Comparison of ENCODE assay signal across 29 mouse cellular contexts in the genomic region with DNA sequence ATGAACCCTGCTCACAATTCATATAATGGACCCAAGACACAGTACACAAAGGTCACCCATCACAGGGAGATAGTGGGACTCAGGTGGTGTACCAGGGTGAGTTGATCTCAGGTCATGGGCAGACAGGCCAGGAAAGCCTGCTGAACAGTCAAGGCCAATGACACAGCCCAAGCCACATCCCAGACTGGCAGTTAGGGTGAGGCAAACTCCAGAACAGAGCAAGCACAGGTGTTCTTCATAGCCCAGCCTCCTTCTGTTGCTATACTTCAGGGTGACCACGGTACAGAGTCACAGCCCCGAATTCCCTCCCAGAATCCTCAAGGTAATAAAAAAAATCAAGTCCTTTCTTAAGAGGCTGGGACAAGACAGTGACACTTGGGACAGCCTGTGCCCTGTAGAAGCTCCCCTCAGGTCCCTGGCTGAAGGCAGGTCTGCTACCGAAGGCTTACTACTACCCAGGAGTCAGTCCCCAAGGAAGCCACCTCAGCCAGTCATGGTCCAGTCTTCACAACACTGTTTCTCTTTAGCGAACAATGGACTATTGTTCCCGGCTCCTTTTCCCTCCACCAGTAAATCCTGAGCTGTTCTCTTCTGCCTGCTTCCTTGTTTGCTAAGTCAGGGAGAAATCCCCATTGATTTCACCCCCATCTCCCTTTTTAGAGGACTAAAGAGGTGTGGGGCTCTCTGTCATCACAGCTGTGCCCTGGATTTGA. TPM values are rescaled to one million over a fixed set of nuclear protein-coding genes. Genes with fewer than 3 reads are reported as not detected.
DNase-seq lines count a peak whose midpoint lies in the region; ATAC-seq and TF ChIP-seq lines count a peak whose summit lies in the region.
"Had no signal": no experiment of that assay in that cellular context is flagged by ENCODE, and none has a peak within 500 bp of the region (broad histone marks: within the 10 kb centered on the region; RNA-seq: fewer than 3 reads in every experiment).

No protein-coding gene starts in this region.

- TF ChIP-seq CTCF in lung, embryonic 14.5 days (IDR thresholded peaks at IDR 0.05; ENCODE audit: low read depth) = no peak
- TF ChIP-seq CTCF in stomach, postnatal 0 days (IDR thresholded peaks at IDR 0.05; ENCODE audit: low read depth) = no peak
- no peak for TF ChIP-seq CTCF in cerebellum, adult 2 months (IDR thresholded peaks at IDR 0.05; ENCODE audit: borderline replicate concordance, insufficient read depth, low read depth, low read length)

- peaks cover 8% of the 10 kb centered on the region; the same call in 1 of the 2 replicates for H3K36me3 ChIP-seq in lung, embryonic 14.5 days (ENCODE audit: insufficient read depth)
- H3K36me3 ChIP-seq in intestine, embryonic 14.5 days (ENCODE audit: control insufficient read depth, insufficient read depth, low read length) = no peaks in the 10 kb centered on the region
- no peaks in the 10 kb centered on the region for H3K36me3 ChIP-seq in intestine, embryonic 16.5 days (ENCODE audit: control insufficient read depth, insufficient read depth, low read length)
- peaks cover 2% of the 10 kb centered on the region; the same call in 1 of the 2 replicates for H3K36me3 ChIP-seq in stomach, postnatal 0 days (ENCODE audit: control insufficient read depth, insufficient read depth, low read length)
- H3K36me3 ChIP-seq: forebrain, embryonic 12.5 days; G1E; heart, embryonic 10.5 days; heart, embryonic 13.5 days had no signal

- H3K4me2 ChIP-seq in lung, embryonic 14.5 days = no peak overlapping the region
- H3K4me2 ChIP-seq in intestine, embryonic 14.5 days (ENCODE audit: low read length) = no peak overlapping the region
- H3K4me2 ChIP-seq in intestine, embryonic 16.5 days (ENCODE audit: low read depth, low read length) = no peak overlapping the region
- H3K4me2 ChIP-seq in stomach, postnatal 0 days (replicated peaks; ENCODE audit: low read depth) = no peak overlapping the region
- H3K4me2 ChIP-seq: embryonic facial prominence, embryonic 13.5 days; forebrain, embryonic 12.5 days; heart, embryonic 13.5 days; hindbrain, embryonic 14.5 days had no signal

- H3K9ac ChIP-seq in lung, embryonic 14.5 days = no peak overlapping the region
- H3K9ac ChIP-seq in intestine, embryonic 14.5 days (ENCODE audit: low read length) = no peak overlapping the region
- no peak overlapping the region for H3K9ac ChIP-seq in intestine, embryonic 16.5 days (ENCODE audit: low read depth, low read length)
- H3K9ac ChIP-seq in stomach, postnatal 0 days (ENCODE audit: low read length) = no peak overlapping the region
- H3K9ac ChIP-seq: embryonic facial prominence, embryonic 13.5 days; forebrain, embryonic 12.5 days; heart, embryonic 13.5 days; hindbrain, embryonic 14.5 days had no signal

- peak overlapping the region; percentile 21; the same call in 1 of the 2 replicates for H3K27ac ChIP-seq in lung, embryonic 14.5 days (ENCODE audit: low read depth)
- H3K27ac ChIP-seq in intestine, embryonic 14.5 days (ENCODE audit: low read depth) = 0 out of 2 replicates have a peak overlapping the region, but pooled peaks have one; percentile 16
- 0 out of 2 replicates have a peak overlapping the region, but pooled peaks have one; percentile 33 for H3K27ac ChIP-seq in intestine, embryonic 16.5 days (ENCODE audit: low read length)
- 0 out of 2 replicates have a peak overlapping the region, but pooled peaks have one; percentile 13 for H3K27ac ChIP-seq in stomach, postnatal 0 days (replicated peaks)
- no peak overlapping the region for H3K27ac ChIP-seq in cerebellum, adult 2 months (ENCODE audit: insufficient read depth, low read length)
- H3K27ac ChIP-seq: embryonic facial prominence, embryonic 13.5 days; forebrain, embryonic 12.5 days; heart, adult 2 months; heart, embryonic 10.5 days; heart, embryonic 13.5 days; hindbrain, embryonic 14.5 days; hindbrain, postnatal 0 days had no signal

- ATAC-seq in lung, embryonic 14.5 days (ENCODE audit: insufficient read depth) = 0 out of 2 replicates have a peak, but pooled peaks have one; percentile 29
- ATAC-seq in intestine, embryonic 14.5 days (replicated peaks; ENCODE audit: low FRiP score, low TSS enrichment, low read depth) = peak; percentile 43; the same call in 1 of the 2 replicates
- peak; percentile 68 for ATAC-seq in intestine, embryonic 16.5 days
- peak; percentile 20; the same call in 1 of the 2 replicates for ATAC-seq in stomach, postnatal 0 days (ENCODE audit: low FRiP score, low TSS enrichment)
- ATAC-seq: forebrain, embryonic 16.5 days; hindbrain, postnatal 0 days; Patski had no signal

- H3K27me3 ChIP-seq in lung, embryonic 14.5 days (ENCODE audit: insufficient read depth, low read length) = no peaks in the 10 kb centered on the region
- no peaks in the 10 kb centered on the region for H3K27me3 ChIP-seq in intestine, embryonic 14.5 days (replicated peaks; ENCODE audit: control insufficient read depth, insufficient read depth, low read length)
- no peaks in the 10 kb centered on the region for H3K27me3 ChIP-seq in intestine, embryonic 16.5 days (replicated peaks; ENCODE audit: control insufficient read depth, insufficient read depth, low read length)
- H3K27me3 ChIP-seq in stomach, postnatal 0 days (ENCODE audit: control insufficient read depth, insufficient read depth, low read length) = no peaks in the 10 kb centered on the region
- H3K27me3 ChIP-seq in cerebellum, adult 2 months (ENCODE audit: control insufficient read depth, insufficient read depth, low read length) = no peaks in the 10 kb centered on the region
- H3K27me3 ChIP-seq: embryonic facial prominence, embryonic 13.5 days; forebrain, embryonic 12.5 days had no signal

- TF ChIP-seq EP300 in stomach, postnatal 0 days (optimal IDR thresholded peaks at IDR 0.05) = no peak

- 55% methylated on average over 5 of the region's 5 CpGs for WGBS in lung, embryonic 14.5 days
- 66% methylated on average over 5 of the region's 5 CpGs for WGBS in intestine, embryonic 14.5 days
- 47% methylated on average over 5 of the region's 5 CpGs for WGBS in intestine, embryonic 16.5 days
- WGBS in stomach, postnatal 0 days = 66% methylated on average over 5 of the region's 5 CpGs
- WGBS in cerebellum, adult 2 months = 61% methylated on average over 5 of the region's 5 CpGs

- DNase-seq in lung, embryonic 14.5 days = no peak
- no peak for DNase-seq in lung, postnatal 36 days
- DNase-seq in intestine, embryonic 14.5 days (ENCODE audit: low spot score) = no peak
- DNase-seq in stomach, postnatal 0 days (ENCODE audit: low spot score) = no peak
- DNase-seq in ovary, postnatal 10 days (ENCODE audit: low spot score) = no peak
- DNase-seq in cerebellum, adult 2 months = no peak
- DNase-seq: adrenal gland, adult 2 months; adrenal gland, postnatal 14 days; B cell, adult 2 months; cerebellum, adult 11 months; cerebellum, adult 8-10 months; cerebellum, postnatal 10 days; gastrocnemius, postnatal 10 days; gastrocnemius, postnatal 36 days; heart, adult 2 months; heart, postnatal 14 days; heart, postnatal 4 days had no signal

- H3K9me3 ChIP-seq in lung, embryonic 14.5 days (ENCODE audit: low read depth, low read length) = no peaks in the 10 kb centered on the region
- H3K9me3 ChIP-seq in intestine, embryonic 14.5 days (ENCODE audit: control insufficient read depth, low read length) = no peaks in the 10 kb centered on the region
- no peaks in the 10 kb centered on the region for H3K9me3 ChIP-seq in intestine, embryonic 16.5 days (ENCODE audit: control insufficient read depth, low read length)
- H3K9me3 ChIP-seq in stomach, postnatal 0 days (ENCODE audit: control insufficient read depth, low read length) = no peaks in the 10 kb centered on the region
- H3K9me3 ChIP-seq: embryonic facial prominence, embryonic 13.5 days; forebrain, embryonic 12.5 days; G1E; heart, embryonic 10.5 days; heart, embryonic 13.5 days had no signal

- no peak for TF ChIP-seq POLR2A in cerebellum, adult 2 months (IDR thresholded peaks at IDR 0.05; ENCODE audit: borderline replicate concordance, insufficient read depth, low read length)

- H3K4me3 ChIP-seq in lung, embryonic 14.5 days (ENCODE audit: low read depth, low read length) = no peak overlapping the region
- no peak overlapping the region for H3K4me3 ChIP-seq in intestine, embryonic 14.5 days (ENCODE audit: low read depth, low read length)
- H3K4me3 ChIP-seq in intestine, embryonic 16.5 days (ENCODE audit: low read length) = no peak overlapping the region
- H3K4me3 ChIP-seq in stomach, postnatal 0 days (ENCODE audit: low read depth, low read length) = no peak overlapping the region
- H3K4me3 ChIP-seq in cerebellum, adult 2 months (replicated peaks; ENCODE audit: insufficient read depth, low read depth, low read length) = no peak overlapping the region
- H3K4me3 ChIP-seq: embryonic facial prominence, embryonic 13.5 days; erythroblast, embryonic 14.5 days; forebrain, embryonic 12.5 days; heart, adult 2 months; heart, embryonic 10.5 days; heart, embryonic 13.5 days had no signal

- H3K4me1 ChIP-seq in lung, embryonic 14.5 days (ENCODE audit: insufficient read depth) = no peaks in the 10 kb centered on the region; the same call in 1 of the 2 replicates
- H3K4me1 ChIP-seq in intestine, embryonic 14.5 days (replicated peaks; ENCODE audit: control insufficient read depth, insufficient read depth, low read length) = no peaks in the 10 kb centered on the region
- H3K4me1 ChIP-seq in intestine, embryonic 16.5 days (ENCODE audit: control insufficient read depth, insufficient read depth, low read length) = no peaks in the 10 kb centered on the region; the same call in 1 of the 2 replicates
- H3K4me1 ChIP-seq in stomach, postnatal 0 days (replicated peaks; ENCODE audit: control insufficient read depth, insufficient read depth) = no peaks in the 10 kb centered on the region
- peaks cover 11% of the 10 kb centered on the region for H3K4me1 ChIP-seq in cerebellum, adult 2 months (ENCODE audit: control insufficient read depth, insufficient read depth, low read length)
- H3K4me1 ChIP-seq: embryonic facial prominence, embryonic 13.5 days had no signal

RNA-seq across cellular contexts. Expression of gene Gpx2, which starts 2.8 kb away (rescaled TPM):
- 25.8 and 30.8 TPM in 2 replicates for polyA plus RNA-seq in lung, embryonic 14.5 days (2014; fragmentation: Nextera tagmentation; extraction: Ambion mirVana)
- polyA plus RNA-seq in intestine, embryonic 14.5 days (2014; fragmentation: Nextera tagmentation; extraction: Ambion mirVana) = 85.8 and 98.3 TPM in 2 replicates
- 69.0 and 91.0 TPM in 2 replicates for polyA plus RNA-seq in intestine, embryonic 16.5 days (2015; fragmentation: Nextera tagmentation; extraction: Ambion mirVana)
- 217 and 236 TPM in 2 replicates for polyA plus RNA-seq in stomach, postnatal 0 days (2015; fragmentation: Nextera tagmentation; extraction: Ambion mirVana)
- 2.5 and 3.4 TPM in 2 replicates for polyA plus RNA-seq in cerebellum, adult 2 months (2012; rRNA removed)
- polyA plus RNA-seq: adrenal gland, adult 2 months; erythroblast, embryonic 14.5 days; G1E; hindbrain, embryonic 11.5 days; Patski had no signal

RNA-seq across cellular contexts. Expression of gene Rab15, which starts 24.5 kb away (rescaled TPM):
- polyA plus RNA-seq in lung, embryonic 14.5 days (2014; fragmentation: Nextera tagmentation; extraction: Ambion mirVana) = 26.0 and 36.5 TPM in 2 replicates
- polyA plus RNA-seq in intestine, embryonic 14.5 days (2014; fragmentation: Nextera tagmentation; extraction: Ambion mirVana) = 22.3 and 23.3 TPM in 2 replicates
- 17.6 and 18.7 TPM in 2 replicates for polyA plus RNA-seq in intestine, embryonic 16.5 days (2015; fragmentation: Nextera tagmentation; extraction: Ambion mirVana)
- 24.0 and 27.2 TPM in 2 replicates for polyA plus RNA-seq in stomach, postnatal 0 days (2015; fragmentation: Nextera tagmentation; extraction: Ambion mirVana)
- 108 and 109 TPM in 2 replicates for polyA plus RNA-seq in cerebellum, adult 2 months (2012; rRNA removed)
- polyA plus RNA-seq: erythroblast, embryonic 14.5 days; G1E had no signal

RNA-seq across cellular contexts. Expression of gene Fntb, which starts 32.8 kb away (rescaled TPM):
- polyA plus RNA-seq in lung, embryonic 14.5 days (2014; fragmentation: Nextera tagmentation; extraction: Ambion mirVana) = 43.5 and 48.4 TPM in 2 replicates
- 39.3 and 44.6 TPM in 2 replicates for polyA plus RNA-seq in intestine, embryonic 14.5 days (2014; fragmentation: Nextera tagmentation; extraction: Ambion mirVana)
- 27.9 and 29.5 TPM in 2 replicates for polyA plus RNA-seq in intestine, embryonic 16.5 days (2015; fragmentation: Nextera tagmentation; extraction: Ambion mirVana)
- 22.4 and 23.8 TPM in 2 replicates for polyA plus RNA-seq in stomach, postnatal 0 days (2015; fragmentation: Nextera tagmentation; extraction: Ambion mirVana)
- polyA plus RNA-seq in cerebellum, adult 2 months (2012; rRNA removed) = 55.9 and 61.3 TPM in 2 replicates

RNA-seq across cellular contexts. Expression of gene Churc1, which starts 32.8 kb away (rescaled TPM):
- 119 and 137 TPM in 2 replicates for polyA plus RNA-seq in lung, embryonic 14.5 days (2014; fragmentation: Nextera tagmentation; extraction: Ambion mirVana)
- 143 and 146 TPM in 2 replicates for polyA plus RNA-seq in intestine, embryonic 14.5 days (2014; fragmentation: Nextera tagmentation; extraction: Ambion mirVana)
- polyA plus RNA-seq in intestine, embryonic 16.5 days (2015; fragmentation: Nextera tagmentation; extraction: Ambion mirVana) = 121 and 130 TPM in 2 replicates
- polyA plus RNA-seq in stomach, postnatal 0 days (2015; fragmentation: Nextera tagmentation; extraction: Ambion mirVana) = 161 and 163 TPM in 2 replicates
- 79.9 and 86.0 TPM in 2 replicates for polyA plus RNA-seq in cerebellum, adult 2 months (2012; rRNA removed)
